Comparison of ENCODE assay signal across 43 mouse cellular contexts in the genomic region with DNA sequence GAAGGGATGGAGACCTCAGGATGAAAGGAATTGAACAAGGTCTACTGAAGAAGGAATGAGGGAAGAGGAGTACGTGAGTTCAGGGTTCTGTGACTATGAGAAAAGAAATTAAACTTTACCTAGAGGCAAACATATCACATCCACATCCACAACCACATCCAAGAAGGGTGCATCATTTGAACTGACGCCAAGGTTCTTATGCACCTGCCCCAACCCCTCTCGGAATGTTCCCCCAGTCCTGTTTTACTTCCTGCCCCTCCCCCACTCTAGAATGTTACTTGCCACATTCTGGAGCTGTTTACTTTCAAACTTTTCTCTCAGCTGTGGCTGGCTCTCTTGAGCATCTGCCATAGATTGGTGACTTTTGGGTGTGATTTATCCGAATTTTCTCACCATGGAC. TPM values are rescaled to one million over a fixed set of nuclear protein-coding genes. Genes with fewer than 3 reads are reported as not detected.
"Had no signal": no experiment of that assay in that cellular context is flagged by ENCODE, and none has a peak within 500 bp of the region (broad histone marks: within the 10 kb centered on the region; RNA-seq: fewer than 3 reads in every experiment).

TSS of gene Nutm2 (plus strand) at position 301 of the 400 bp plus-strand sequence.

- H3K27me3 ChIP-seq: heart, embryonic 12.5 days; heart, embryonic 13.5 days; heart, embryonic 15.5 days; hindbrain, embryonic 12.5 days; hindbrain, embryonic 13.5 days; hindbrain, embryonic 15.5 days; intestine, embryonic 15.5 days; kidney, embryonic 15.5 days had no signal

- H3K36me3 ChIP-seq: heart, embryonic 10.5 days; heart, embryonic 12.5 days; heart, embryonic 13.5 days; heart, embryonic 15.5 days; hindbrain, embryonic 10.5 days; hindbrain, embryonic 12.5 days; hindbrain, embryonic 13.5 days; hindbrain, embryonic 15.5 days; intestine, embryonic 15.5 days; kidney, embryonic 15.5 days had no signal

- DNase-seq: heart, postnatal 10 days; heart, postnatal 14 days; heart, postnatal 36 days; heart, postnatal 4 days; kidney, adult 11 months; kidney, adult 18-20 months; kidney, adult 2 months; kidney, adult 8-10 months; kidney, adult 9 months; kidney, postnatal 10 days; kidney, postnatal 14 days; kidney, postnatal 25 days; kidney, postnatal 36 days; kidney, postnatal 4 days; layer of hippocampus, adult 9-11 months; layer of hippocampus, postnatal 36 days had no signal

- H3K4me3 ChIP-seq: heart, embryonic 10.5 days; heart, embryonic 12.5 days; heart, embryonic 13.5 days; heart, embryonic 15.5 days; hindbrain, embryonic 10.5 days; hindbrain, embryonic 12.5 days; hindbrain, embryonic 13.5 days; hindbrain, embryonic 15.5 days; intestine, embryonic 15.5 days; kidney, embryonic 15.5 days; layer of hippocampus, adult 2 months had no signal

- H3K27ac ChIP-seq: heart, embryonic 10.5 days; heart, embryonic 13.5 days; heart, embryonic 15.5 days; hindbrain, embryonic 10.5 days; hindbrain, embryonic 12.5 days; hindbrain, embryonic 13.5 days; hindbrain, embryonic 14.5 days; hindbrain, embryonic 15.5 days; hindbrain, postnatal 0 days; intestine, embryonic 15.5 days; kidney, embryonic 15.5 days; kidney, postnatal 0 days; layer of hippocampus, adult 2 months had no signal

- H3K4me1 ChIP-seq: heart, embryonic 10.5 days; heart, embryonic 12.5 days; heart, embryonic 15.5 days; hindbrain, embryonic 10.5 days; hindbrain, embryonic 12.5 days; hindbrain, embryonic 13.5 days; hindbrain, embryonic 15.5 days; intestine, embryonic 15.5 days; kidney, embryonic 15.5 days had no signal

RNA-seq across cellular contexts. Expression of gene Nutm2, which starts in this region (rescaled TPM):
- polyA plus RNA-seq: heart, embryonic 10.5 days; heart, embryonic 11.5 days; heart, embryonic 12.5 days; heart, embryonic 13.5 days; heart, embryonic 14.5 days; heart, embryonic 15.5 days; heart, embryonic 16.5 days; heart, postnatal 0 days; hindbrain, embryonic 10.5 days; hindbrain, embryonic 11.5 days; hindbrain, embryonic 12.5 days; hindbrain, embryonic 13.5 days; hindbrain, embryonic 14.5 days; hindbrain, embryonic 15.5 days; hindbrain, embryonic 16.5 days; hindbrain, postnatal 0 days; inflammation-experienced regulatory T-cells, adult 6 months; intestine, embryonic 14.5 days; intestine, embryonic 15.5 days; intestine, embryonic 16.5 days; intestine, postnatal 0 days; kidney, adult 2 months; kidney, embryonic 14.5 days; kidney, embryonic 15.5 days; kidney, embryonic 16.5 days; kidney, postnatal 0 days; large intestine, adult 2 months had no signal
